Mouse (Mus musculus) liver, embryonic 14 days (tissue): ENCODE measurements around the gene Tdp2. TPM values are rescaled to one million over a fixed set of nuclear protein-coding genes. Genes with fewer than 3 reads are reported as not detected.

Source experiments
- polyA plus RNA-seq: library from polyadenylated mRNA; depleted of rRNA; stranded (reverse); fragments of >200 nt; gene quantifications from 2 replicates; pipeline ENCODE4 v1.2.3, GENCODE M21; 2012; rRNA removed

Gene Tdp2
- polyA plus RNA-seq: 22.7 and 25.7 TPM in 2 replicates

DNA sequence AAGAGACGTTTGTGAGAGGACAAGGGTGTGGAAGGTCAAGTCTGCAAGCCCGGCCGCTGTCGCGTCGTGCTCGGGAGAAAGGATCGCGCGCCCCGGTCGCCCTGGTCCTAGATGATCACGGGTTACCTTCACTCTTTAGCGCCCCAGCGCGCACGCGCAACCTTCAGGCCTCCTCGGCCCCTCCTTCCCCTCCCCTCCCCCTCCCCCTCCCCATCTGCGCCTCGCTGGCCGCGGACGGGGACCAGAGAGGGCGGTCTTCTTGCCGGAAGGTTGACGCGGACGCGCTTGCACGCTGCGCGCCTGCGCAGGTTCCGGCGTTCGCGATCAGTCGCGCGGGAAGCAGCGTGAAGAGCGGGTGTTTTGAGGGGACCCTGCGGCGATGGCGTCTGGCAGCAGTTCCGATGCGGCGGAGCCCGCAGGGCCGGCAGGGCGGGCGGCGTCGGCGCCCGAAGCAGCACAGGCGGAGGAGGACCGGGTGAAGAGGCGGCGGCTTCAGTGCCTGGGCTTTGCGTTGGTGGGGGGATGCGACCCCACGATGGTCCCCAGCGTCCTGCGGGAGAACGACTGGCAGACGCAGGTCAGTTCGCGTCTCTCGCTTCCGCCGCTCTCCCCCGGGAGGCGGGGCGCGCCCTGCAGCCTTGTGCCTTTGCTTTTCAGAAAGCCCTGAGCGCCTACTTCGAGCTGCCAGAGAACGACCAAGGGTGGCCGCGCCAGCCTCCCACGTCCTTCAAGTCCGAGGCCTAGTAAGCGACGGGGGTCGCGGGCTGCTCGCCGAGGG lies at the start of gene Tdp2, which contains the start of gene Acot13:
Gene Tdp2, plus strand, starts transcription at position 327 of the 778 bp plus-strand sequence.
Gene Acot13, minus strand, starts transcription at position 188 of the 778 bp plus-strand sequence.

DNA sequence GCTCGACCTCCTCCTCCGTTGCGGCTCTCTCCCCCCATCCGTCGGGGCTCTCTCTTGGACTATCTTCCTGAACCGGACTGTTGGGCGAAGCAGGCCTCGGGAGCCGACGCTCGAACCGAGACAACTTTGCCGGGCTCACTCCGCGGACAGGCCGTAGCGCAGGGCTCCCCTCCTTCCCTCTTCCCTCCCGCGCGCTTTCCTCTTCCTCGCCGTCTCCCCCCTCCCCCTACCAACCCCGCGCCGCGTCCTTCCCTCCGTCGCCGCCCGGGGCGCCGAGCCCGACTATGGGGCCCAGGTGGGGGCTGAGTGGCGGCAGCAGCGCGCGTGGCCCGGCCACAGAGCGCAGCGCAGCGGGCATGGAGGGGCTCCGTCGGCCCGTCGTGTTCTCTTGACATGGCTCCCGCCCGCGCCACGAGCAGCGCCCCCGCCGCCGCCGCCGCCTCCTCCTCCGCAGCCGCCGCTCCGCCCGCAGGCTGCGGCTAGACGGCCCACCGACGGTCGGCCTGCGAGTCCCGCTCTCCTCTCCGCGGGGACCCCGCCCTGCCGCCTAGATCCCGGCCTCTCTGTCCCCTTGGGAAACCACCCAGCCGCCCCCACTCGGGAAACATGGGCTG lies 30.1 kb upstream of the Tdp2 start, which contains the start of gene BC005537:
Gene BC005537, plus strand, starts transcription at position 350 of the 614 bp plus-strand sequence.

DNA sequence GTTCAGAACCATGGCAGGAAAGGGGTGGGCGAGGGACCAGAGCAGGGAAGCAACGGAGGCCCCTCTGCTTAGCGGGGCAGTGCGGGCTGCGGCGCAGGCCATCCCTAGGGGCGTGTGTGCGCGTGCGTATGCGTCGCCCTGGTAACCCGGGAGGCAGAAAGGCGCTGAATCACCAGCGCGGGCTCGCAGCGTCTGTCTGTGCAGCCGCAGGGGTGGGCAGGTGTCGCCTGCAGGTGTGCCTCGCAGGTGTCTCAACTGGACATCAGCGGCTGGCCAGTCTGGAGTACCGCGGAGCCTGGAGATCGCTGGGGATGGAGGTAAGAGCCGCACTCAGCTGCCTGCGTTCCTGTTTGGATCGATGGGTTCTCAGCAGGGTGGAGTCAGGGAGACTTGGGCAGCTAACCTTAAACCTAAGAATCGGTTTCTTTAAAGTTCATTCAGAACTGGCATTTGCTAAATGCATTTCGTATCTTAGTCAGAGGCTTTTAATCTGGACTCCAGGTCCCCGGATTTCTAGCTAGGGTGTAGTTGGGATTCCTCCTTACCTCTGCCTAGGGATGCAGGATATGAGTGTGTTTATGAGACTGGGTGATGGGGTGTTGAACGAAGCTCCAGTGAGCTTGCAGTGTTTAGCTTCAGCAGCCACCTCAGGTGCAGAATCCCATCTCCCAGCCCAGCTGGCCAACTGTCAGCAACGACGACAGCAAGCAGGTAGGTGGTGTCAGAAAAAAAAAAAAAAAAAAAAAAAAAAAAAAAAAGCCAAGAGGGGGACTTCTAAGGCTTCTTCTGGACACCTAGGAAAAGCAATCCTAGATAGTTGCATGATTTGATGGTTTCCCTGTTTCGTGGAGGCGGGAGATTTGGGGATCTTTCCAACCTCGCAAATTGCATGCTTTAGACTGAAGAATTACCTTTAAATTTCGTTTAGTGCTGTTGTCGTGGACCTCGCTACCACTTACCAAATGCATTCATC lies 13.8 kb downstream of the Tdp2 start, which contains the start of gene D130043K22Rik:
Gene D130043K22Rik, plus strand, starts transcription at position 153 of the 973 bp plus-strand sequence.

Other genes starting within 250 kb of the Tdp2 start
- 2.1 and 2.6 TPM in 2 replicates for gene Ripor2, start 249.5 kb upstream of the Tdp2 start, polyA plus RNA-seq
- 0.02 TPM in 1 of 2 replicates, not detected in the other for gene Armh2, start 90.4 kb upstream of the Tdp2 start, polyA plus RNA-seq
- 80.8 and 83.5 TPM in 2 replicates for gene Gmnn, start 69.8 kb upstream of the Tdp2 start, polyA plus RNA-seq
- gene BC005537, start 30.0 kb upstream of the Tdp2 start, polyA plus RNA-seq: 35.6 and 42.3 TPM in 2 replicates
- 39.1 and 41.2 TPM in 2 replicates for gene Acot13, start 139 bp upstream of the Tdp2 start, polyA plus RNA-seq
- gene D130043K22Rik, start 13.5 kb downstream of the Tdp2 start, polyA plus RNA-seq: 0.13 and 0.15 TPM in 2 replicates
- gene Aldh5a1, start 106.0 kb downstream of the Tdp2 start, polyA plus RNA-seq: 3.0 and 3.4 TPM in 2 replicates
- gene Gpld1, start 111.5 kb downstream of the Tdp2 start, polyA plus RNA-seq: 2.7 and 3.1 TPM in 2 replicates
- gene Mrs2, start 188.7 kb downstream of the Tdp2 start, polyA plus RNA-seq: 6.3 and 7.5 TPM in 2 replicates
- gene Dcdc2a, start 224.3 kb downstream of the Tdp2 start, polyA plus RNA-seq: 0.12 and 0.31 TPM in 2 replicates